Mouse (Mus musculus): ENCODE data around the gene Sphk1.

The Sphk1 gene

GRCm38 (mm10) chr11:116579280-116579679 is 48.6 kb downstream of the Sphk1 start:
- DNase-seq (ENCODE audit: low read depth, low spot score) = no peak

GRCm38 (mm10) chr11:116580031-116580652 is 49.4 kb downstream of the Sphk1 start:
- no peak for DNase-seq (ENCODE audit: low read depth, low spot score)

GRCm38 (mm10) chr11:116580711-116581375 is 50.1 kb downstream of the Sphk1 start:
- DNase-seq (ENCODE audit: low read depth, low spot score) = no peak

- DNase-seq (ENCODE audit: low read depth, low spot score) = peak; percentile 78
Measured at GRCm38 (mm10) chr11:116581376-116581814, 50.7 kb downstream of the Sphk1 start, which contains the start of gene Ube2o. TSS of gene Ube2o (minus strand) at chr11:116581447.

- no peak for DNase-seq (ENCODE audit: low read depth, low spot score)
Measured at GRCm38 (mm10) chr11:116585682-116586081, 55.0 kb downstream of the Sphk1 start.

Data from retina, postnatal 7 days (tissue).